Mouse (Mus musculus): ENCODE data around the gene Tfap2c.

- TF ChIP-seq CTCF (IDR thresholded peaks at IDR 0.05; ENCODE audit: low read depth) (no peak), EP300 (optimal IDR thresholded peaks at IDR 0.05) (no peak)
Observed at GRCm38 (mm10) chr2:172567835-172568234, 18.4 kb downstream of the Tfap2c start.
